Mouse (Mus musculus): ENCODE measurements around the gene Gm11037.

Gm11037 gene

GRCm38 (mm10) chr2:131152166-131152730 is 19.0 kb downstream of the Gm11037 start:
- no peak for DNase-seq

- no peak for DNase-seq
Measured at GRCm38 (mm10) chr2:131154036-131154435, 20.7 kb downstream of the Gm11037 start.

- DNase-seq, result no peak
Measured at GRCm38 (mm10) chr2:131156987-131157386, 23.7 kb downstream of the Gm11037 start.

- no peak for DNase-seq
Measured at GRCm38 (mm10) chr2:131159491-131159910, 26.2 kb downstream of the Gm11037 start.

GRCm38 (mm10) chr2:131159938-131160581 is 26.8 kb downstream of the Gm11037 start, which contains the start of gene 1700037H04Rik:
Gene 1700037H04Rik (minus strand): TSS chr2:131160081.
- DNase-seq, result peak; percentile 95

- DNase-seq, result no peak
Measured at GRCm38 (mm10) chr2:131160671-131161111, 27.4 kb downstream of the Gm11037 start.

- no peak for DNase-seq
Measured at GRCm38 (mm10) chr2:131163924-131164323, 30.6 kb downstream of the Gm11037 start.

- DNase-seq, result no peak
Measured at GRCm38 (mm10) chr2:131166172-131166571, 32.9 kb downstream of the Gm11037 start.

GRCm38 (mm10) chr2:131167984-131168383 is 34.7 kb downstream of the Gm11037 start:
- DNase-seq, result no peak

GRCm38 (mm10) chr2:131168914-131169313 is 35.6 kb downstream of the Gm11037 start:
- DNase-seq, result no peak

GRCm38 (mm10) chr2:131170936-131171335 is 37.6 kb downstream of the Gm11037 start:
- DNase-seq, result no peak

- DNase-seq, result peak; percentile 65
Measured at GRCm38 (mm10) chr2:131171401-131172104, 38.3 kb downstream of the Gm11037 start.

- DNase-seq, result no peak
Measured at GRCm38 (mm10) chr2:131172322-131172721, 39.0 kb downstream of the Gm11037 start.

- DNase-seq, result peak; percentile 27
Measured at GRCm38 (mm10) chr2:131174700-131175099, 41.4 kb downstream of the Gm11037 start.

- DNase-seq, result no peak
Measured at GRCm38 (mm10) chr2:131175286-131175944, 42.1 kb downstream of the Gm11037 start.

- DNase-seq, result no peak
Measured at GRCm38 (mm10) chr2:131175945-131176309, 42.6 kb downstream of the Gm11037 start.

- DNase-seq, result no peak
Measured at GRCm38 (mm10) chr2:131176491-131176890, 43.2 kb downstream of the Gm11037 start.

GRCm38 (mm10) chr2:131177932-131178331 is 44.6 kb downstream of the Gm11037 start:
- no peak for DNase-seq

GRCm38 (mm10) chr2:131178828-131179245 is 45.5 kb downstream of the Gm11037 start:
- no peak for DNase-seq

GRCm38 (mm10) chr2:131179246-131179886 is 46.1 kb downstream of the Gm11037 start:
- peak; percentile 65 for DNase-seq

GRCm38 (mm10) chr2:131179990-131180587 is 46.8 kb downstream of the Gm11037 start, which contains the start of gene Cenpb:
Gene Cenpb (minus strand): TSS chr2:131180067.
- peak; percentile 83 for DNase-seq

All from right cerebral cortex, postnatal 4 days (tissue).